Comparison of ENCODE assay signal across 18 mouse cellular contexts in the genomic region with DNA sequence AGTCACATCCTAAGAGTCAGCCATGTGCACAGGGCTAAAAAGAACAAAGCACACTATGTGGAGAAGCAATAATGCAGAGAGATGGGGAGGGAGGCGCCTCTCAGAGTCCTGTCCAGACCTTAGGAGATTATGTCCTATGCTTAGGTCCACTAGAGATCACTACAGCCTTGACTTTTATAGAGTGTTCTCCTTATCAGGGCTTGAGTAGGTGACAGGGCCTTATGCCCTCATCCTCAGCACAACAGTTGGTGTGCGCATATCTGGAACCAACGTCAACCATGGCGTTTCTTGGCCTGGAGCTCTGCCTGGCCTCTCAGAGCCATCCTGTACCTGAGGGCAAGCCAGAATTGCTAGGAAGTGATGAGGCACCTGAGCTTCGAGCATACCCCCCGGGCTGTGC.
A peak's percentile ranks its signal among the peaks of the same experiment; 100 is the strongest.
DNase-seq lines count a peak whose midpoint lies in the region; TF ChIP-seq lines count a peak whose summit lies in the region.
"Had no signal": no experiment of that assay in that cellular context is flagged by ENCODE, and none has a peak within 500 bp of the region (broad histone marks: within the 10 kb centered on the region; RNA-seq: fewer than 3 reads in every experiment).

No protein-coding gene starts in this region.

- H3K27ac ChIP-seq in layer of hippocampus, adult 2 months, result peak overlapping the region; percentile 88
- H3K27ac ChIP-seq: embryonic facial prominence, embryonic 10.5 days; embryonic facial prominence, embryonic 12.5 days; forebrain, embryonic 13.5 days; forebrain, embryonic 15.5 days had no signal

- no peak for TF ChIP-seq CTCF in layer of hippocampus, adult 2 months (conservative IDR thresholded peaks at IDR 0.05)

- peak; percentile 61 to 66 for DNase-seq in adrenal gland, adult (ENCODE audit: inconsistent age in 2 of 2, low spot score in 1 of 2)
- DNase-seq in adrenal gland, postnatal 4 days (ENCODE audit: low spot score in 2 of 2), result no peak
- DNase-seq in adrenal gland, postnatal 10 days, result peak; percentile 12
- DNase-seq in adrenal gland, postnatal 14 days, result no peak
- no peak for DNase-seq in layer of hippocampus, adult 2 months (ENCODE audit: low spot score in 2 of 2)
- DNase-seq in layer of hippocampus, adult 8-10 months (ENCODE audit: low spot score in 2 of 2), result no peak
- DNase-seq: adrenal gland, postnatal 25 days; B cell, adult 2 months; cerebellum, adult 11-12 months; cerebellum, adult 2 months; cerebellum, adult 9-10 months; cerebellum, postnatal 10 days; cerebellum, postnatal 25 days; forebrain, postnatal 0 days had no signal

- no peak overlapping the region for H3K4me3 ChIP-seq in layer of hippocampus, adult 2 months
- H3K4me3 ChIP-seq: embryonic facial prominence, embryonic 10.5 days; embryonic facial prominence, embryonic 12.5 days; forebrain, embryonic 13.5 days; forebrain, embryonic 15.5 days had no signal

Comparison
In these comparisons a context has a peak if more than half of its experiments do, and no peak if none do; other contexts are left out.
1. DNase-seq: peak in adrenal gland, adult (2 of 2) and adrenal gland, postnatal 10 days (single experiment); none in adrenal gland, postnatal 4 days (0 of 2), adrenal gland, postnatal 14 days (single experiment), layer of hippocampus, adult 2 months (0 of 2) and layer of hippocampus, adult 8-10 months (0 of 2).